Mouse (Mus musculus) testis, adult 10 weeks (tissue): ENCODE results near the gene Pbrm1. TPM values are rescaled to one million over a fixed set of nuclear protein-coding genes. Genes with fewer than 3 reads are reported as not detected.

Source experiments
- polyA plus RNA-seq: library from polyadenylated mRNA; stranded (reverse); fragments of 350-450 nt; fragmentation: Illumina TruSeq; extraction: RNeasy Lipid Tissue Mini Kit (QIAGEN cat#74804); gene quantifications from one replicate; pipeline ENCODE4 v1.2.3, GENCODE M21; 2014; ENCODE audit warnings: low read depth, low replicate concordance

Gene Pbrm1
- polyA plus RNA-seq, result 47.5 TPM

GRCm38 (mm10) chr14:31018860-31019291 lies at the start of gene Pbrm1, which contains the start of gene Gnl3:
Gene Pbrm1, plus strand, starts transcription at chr14:31019138.
Gene Gnl3, minus strand, starts transcription at chr14:31019152.

GRCm38 (mm10) chr14:31001307-31002205 lies 17.4 kb upstream of the Pbrm1 start, which contains the start of the genes Glt8d1 and Spcs1:
Gene Glt8d1, plus strand, starts transcription at chr14:31001400.
Gene Spcs1, minus strand, starts transcription at chr14:31001672.

GRCm38 (mm10) chr14:31128826-31129219 lies 109.9 kb downstream of the Pbrm1 start, which contains the start of gene Smim4:
Gene Smim4, minus strand, starts transcription at chr14:31128956.

GRCm38 (mm10) chr14:31130236-31131220 lies 111.6 kb downstream of the Pbrm1 start, which contains the start of gene Nt5dc2:
Gene Nt5dc2, plus strand, starts transcription at chr14:31131053.

GRCm38 (mm10) chr14:31168425-31168824 lies 149.5 kb downstream of the Pbrm1 start, which contains the start of gene Stab1:
Gene Stab1, minus strand, starts transcription at chr14:31168641.

Other genes with a start within 250 kb of the Pbrm1 start
- gene Tmem110, start 193.5 kb upstream of the Pbrm1 start, polyA plus RNA-seq, result 2.1 TPM
- not detected for gene Mustn1, start 139.9 kb upstream of the Pbrm1 start, polyA plus RNA-seq
- not detected for gene Itih4, start 132.7 kb upstream of the Pbrm1 start, polyA plus RNA-seq
- gene Itih3, start 95.4 kb upstream of the Pbrm1 start, polyA plus RNA-seq, result 0.28 TPM
- not detected for gene Itih1, start 75.8 kb upstream of the Pbrm1 start, polyA plus RNA-seq
- 73.5 TPM for gene Nek4, start 67.8 kb upstream of the Pbrm1 start, polyA plus RNA-seq
- 650 TPM for gene Glt8d1, start 17.7 kb upstream of the Pbrm1 start, polyA plus RNA-seq
- 909 TPM for gene Spcs1, start 17.5 kb upstream of the Pbrm1 start, polyA plus RNA-seq
- gene Gnl3, start within 50 bp of the Pbrm1 start, polyA plus RNA-seq, result 114 TPM
- 2.9 TPM for gene Smim4, start 109.8 kb downstream of the Pbrm1 start, polyA plus RNA-seq
- 1.9 TPM for gene Nt5dc2, start 111.9 kb downstream of the Pbrm1 start, polyA plus RNA-seq
- 1.2 TPM for gene Stab1, start 149.5 kb downstream of the Pbrm1 start, polyA plus RNA-seq
- gene Tnnc1, start 189.2 kb downstream of the Pbrm1 start, polyA plus RNA-seq, result not detected
- gene Nisch, start 197.8 kb downstream of the Pbrm1 start, polyA plus RNA-seq, result 17.5 TPM
- gene Sema3g, start 198.7 kb downstream of the Pbrm1 start, polyA plus RNA-seq, result 0.13 TPM
- 2,709 TPM for gene Phf7, start 232.2 kb downstream of the Pbrm1 start, polyA plus RNA-seq
- gene Bap1, start 232.3 kb downstream of the Pbrm1 start, polyA plus RNA-seq, result 17.6 TPM